Mouse (Mus musculus) thymus, postnatal 25 days (tissue): ENCODE data around the gene Ndrg3.
A peak's percentile ranks its signal among the peaks of the same experiment; 100 is the strongest.

Source experiments
- DNase-seq: peaks from one replicate; pipeline ENCODE4 v3.0.0; 2022

The Ndrg3 gene

DNA sequence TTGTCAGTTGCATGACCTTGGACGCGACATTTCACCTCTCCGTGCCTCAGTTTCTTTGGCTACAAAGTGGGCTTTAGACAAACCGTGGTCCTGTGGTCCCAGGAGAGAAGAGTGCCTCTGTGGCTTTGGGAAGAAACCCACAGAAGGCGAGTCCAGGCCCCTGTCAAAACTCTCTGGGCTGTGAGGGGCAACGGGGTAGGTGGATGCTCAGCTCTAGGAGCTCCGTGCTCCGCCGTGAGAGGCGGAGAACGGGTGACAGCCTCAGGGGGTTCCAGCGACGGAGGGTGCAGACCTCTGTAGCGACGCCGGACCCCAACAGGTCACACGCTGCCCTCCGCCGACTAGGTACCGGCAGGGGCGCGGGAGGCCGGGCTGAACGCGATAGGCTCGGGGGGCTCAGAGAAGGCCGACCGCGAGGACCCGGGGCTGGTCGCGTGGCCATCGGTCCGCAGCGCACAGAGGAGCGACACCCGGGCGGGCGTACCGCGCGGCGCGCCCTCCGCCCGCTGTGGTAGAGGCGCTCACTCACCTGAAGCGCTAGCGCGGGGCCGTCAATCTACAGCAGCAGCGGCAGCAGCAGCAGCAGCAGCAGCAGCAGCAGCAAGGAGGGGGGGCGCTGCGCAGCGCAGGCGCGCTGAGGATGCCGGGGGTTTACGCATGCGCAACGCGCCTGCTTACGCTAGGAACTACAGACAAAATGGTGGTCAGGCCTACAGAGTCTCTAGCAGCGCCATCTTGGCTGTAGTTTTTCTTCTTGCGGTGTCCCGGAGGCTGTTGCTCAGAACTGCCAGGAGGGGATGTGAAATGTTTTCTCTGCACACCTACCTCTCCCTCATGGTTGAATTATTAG, at the start of gene Ndrg3:
Ndrg3 (minus strand) TSS at position 587 of the 850 bp plus-strand sequence.
- DNase-seq: peak; percentile 97

DNA sequence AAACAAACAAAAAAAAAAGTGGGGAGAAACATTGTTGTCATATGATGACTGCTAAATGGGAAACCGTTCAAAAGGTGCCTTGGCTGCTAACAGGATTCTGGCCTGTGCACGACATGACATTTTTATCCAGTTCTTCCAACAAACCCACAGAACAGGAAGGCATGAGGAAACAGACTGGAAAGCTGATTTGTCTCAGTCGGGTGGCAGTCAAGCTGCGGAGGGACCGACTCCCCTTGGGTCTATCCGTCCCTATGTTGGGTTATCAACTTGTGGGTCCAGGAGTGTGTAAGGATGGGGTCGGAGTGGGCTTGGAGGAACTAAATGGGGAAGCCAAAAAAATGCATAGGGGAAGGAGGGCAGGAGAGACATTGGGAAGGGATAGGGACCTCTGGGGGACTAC, 49.6 kb upstream of the Ndrg3 start:
- no peak for DNase-seq

DNA sequence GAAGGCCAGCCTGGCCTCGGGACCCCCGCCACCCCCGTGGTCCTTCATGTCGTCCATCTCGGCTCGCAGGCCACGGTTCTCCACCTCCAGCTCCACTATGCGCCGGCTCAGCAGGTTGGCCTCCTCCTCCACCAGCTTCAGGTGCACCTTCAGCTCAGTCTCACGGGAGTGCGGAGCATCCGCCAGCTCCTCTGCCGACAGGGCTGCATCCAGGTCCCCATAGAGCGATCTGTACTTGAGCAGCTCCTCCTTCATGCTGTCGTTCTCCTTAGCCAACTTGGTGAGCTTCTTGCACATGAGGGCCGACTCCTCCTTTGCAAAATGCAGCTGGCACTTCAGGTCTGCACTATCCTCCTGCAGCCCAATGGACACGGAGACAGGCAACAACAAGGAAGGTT, 48.8 kb upstream of the Ndrg3 start:
- no peak for DNase-seq

DNA sequence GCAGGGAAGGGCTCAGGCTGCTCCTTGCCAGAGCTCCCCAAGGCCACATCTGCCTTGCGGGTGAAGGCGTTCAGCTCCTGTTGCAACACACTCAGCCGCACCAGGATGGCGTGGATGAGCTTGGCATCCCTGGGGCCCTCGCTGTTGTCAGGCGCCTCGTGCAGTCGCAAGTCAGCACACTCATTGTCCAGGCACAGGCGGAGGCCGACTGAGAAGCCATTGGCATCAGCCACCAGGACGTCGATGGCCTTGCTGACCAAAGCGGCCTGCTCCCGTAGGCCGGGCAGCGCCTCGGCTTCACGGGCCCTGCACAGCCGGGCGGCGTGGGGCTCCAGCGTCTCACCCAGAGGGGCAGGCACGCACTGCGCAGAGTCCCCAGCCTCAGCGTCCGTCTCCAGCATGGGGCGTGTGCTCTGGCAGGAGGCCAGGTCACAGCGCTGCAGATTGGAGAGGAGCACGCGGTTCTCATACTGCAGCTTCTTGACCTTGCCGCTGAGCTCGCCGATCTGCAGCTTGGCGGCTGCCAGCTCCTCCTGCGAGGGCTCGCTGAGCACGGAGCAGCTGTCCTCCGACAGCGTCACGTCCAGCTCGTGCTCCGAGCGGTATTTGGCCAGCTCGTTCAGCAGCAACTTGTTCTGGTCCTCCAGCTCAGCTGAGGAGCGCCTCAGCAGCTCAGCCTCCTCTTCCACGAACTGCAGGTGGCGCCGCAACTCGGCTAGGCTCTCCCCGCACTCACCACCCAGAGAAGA, 48.2 kb upstream of the Ndrg3 start:
- DNase-seq: no peak

DNA sequence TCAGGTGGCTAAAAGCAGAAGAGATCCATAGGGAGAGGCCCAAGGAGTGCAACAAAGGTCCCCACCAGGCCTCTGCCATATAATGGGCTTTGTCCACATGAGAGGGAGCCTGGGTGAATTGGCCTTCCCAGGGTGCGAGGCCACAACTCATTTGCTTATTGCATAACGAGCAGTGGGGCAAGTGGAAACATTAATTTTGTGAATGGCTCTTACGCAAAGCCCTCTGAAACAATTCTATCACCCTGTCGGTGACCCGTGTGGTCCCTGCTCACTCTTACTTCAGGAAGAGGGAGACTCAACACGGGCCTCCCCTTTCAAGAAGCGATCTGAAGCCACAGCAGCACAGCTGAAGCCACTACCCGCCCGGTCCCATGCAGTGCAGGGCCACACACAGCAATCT, 45.4 kb upstream of the Ndrg3 start:
- no peak for DNase-seq

DNA sequence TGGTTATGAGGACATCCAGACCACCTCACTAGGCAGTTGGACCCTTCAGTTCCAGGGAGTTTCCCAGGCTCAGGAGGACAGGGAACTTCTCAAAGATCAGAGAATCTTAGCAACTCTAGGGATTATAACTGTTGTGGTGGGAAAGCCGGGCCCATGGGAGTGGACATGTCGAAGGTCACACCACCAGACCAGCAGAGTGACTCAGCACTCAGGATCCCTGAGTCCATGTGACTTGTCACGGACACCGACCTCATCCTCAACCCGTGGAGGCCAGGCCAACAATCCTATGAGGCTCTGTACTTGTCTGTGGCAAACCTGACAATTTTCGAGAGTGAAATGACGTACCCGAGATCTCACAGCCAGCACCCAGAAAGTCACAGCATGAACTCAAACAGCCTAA, 44.5 kb upstream of the Ndrg3 start:
- no peak for DNase-seq

DNA sequence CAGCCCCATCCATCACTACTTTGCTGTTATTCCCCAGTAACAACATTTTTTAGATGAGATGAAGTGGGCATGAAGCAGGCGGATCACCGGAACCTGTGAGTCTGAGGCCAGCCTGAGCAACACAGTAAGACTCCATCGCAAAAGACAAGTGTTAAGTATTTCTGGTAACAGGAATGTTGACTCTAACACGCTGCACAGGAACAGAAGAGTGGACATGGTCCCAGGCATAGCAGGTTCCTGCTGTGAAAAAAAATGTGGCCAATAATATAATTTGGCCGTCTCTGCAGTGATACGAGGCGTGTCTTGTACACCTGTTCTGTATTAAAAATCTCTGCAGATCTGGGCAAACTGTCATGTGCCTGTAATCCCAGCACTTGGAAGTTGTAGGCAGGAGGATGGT, 43.5 kb upstream of the Ndrg3 start:
- no peak for DNase-seq

DNA sequence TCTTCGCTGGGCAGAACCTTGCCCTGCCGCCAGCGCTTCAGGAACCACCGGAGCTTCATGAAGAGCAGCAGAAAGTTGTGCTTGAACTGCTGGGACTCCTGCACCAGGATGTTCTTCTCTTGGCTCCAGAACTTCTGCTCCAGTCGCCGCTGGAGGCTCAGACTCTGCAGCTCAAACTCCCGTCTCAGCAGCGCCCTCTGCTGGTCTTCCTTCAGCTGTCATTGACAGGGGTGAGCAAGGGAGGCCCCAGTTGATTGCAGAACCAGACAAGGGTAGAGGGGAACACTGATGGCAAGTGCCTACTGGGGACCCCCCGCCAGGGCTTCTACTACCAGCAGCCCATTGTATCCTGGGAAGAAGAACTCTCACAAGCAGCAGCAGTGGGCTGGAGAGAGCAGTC, 38.9 kb upstream of the Ndrg3 start:
- peak; percentile 79 for DNase-seq

DNA sequence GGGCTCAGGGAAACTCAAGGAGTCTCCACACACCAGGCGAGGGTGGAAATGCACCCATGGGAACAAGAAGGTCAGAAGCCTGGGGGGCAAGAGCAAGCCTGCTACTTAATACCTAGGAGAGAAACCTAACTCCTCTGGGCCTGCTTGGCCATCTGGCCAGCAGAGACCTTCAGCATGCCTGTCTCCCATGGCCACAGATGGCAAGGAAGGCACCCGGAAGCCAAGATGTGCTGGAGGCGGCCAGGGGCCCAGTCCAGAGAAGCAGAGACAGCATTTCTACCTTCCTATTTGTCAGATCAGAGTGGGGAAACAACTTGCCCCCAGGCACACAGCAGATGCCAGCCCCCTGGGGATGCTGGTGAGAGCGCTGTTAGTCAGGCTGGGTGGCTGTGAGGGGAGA, 36.4 kb upstream of the Ndrg3 start:
- DNase-seq: no peak

DNA sequence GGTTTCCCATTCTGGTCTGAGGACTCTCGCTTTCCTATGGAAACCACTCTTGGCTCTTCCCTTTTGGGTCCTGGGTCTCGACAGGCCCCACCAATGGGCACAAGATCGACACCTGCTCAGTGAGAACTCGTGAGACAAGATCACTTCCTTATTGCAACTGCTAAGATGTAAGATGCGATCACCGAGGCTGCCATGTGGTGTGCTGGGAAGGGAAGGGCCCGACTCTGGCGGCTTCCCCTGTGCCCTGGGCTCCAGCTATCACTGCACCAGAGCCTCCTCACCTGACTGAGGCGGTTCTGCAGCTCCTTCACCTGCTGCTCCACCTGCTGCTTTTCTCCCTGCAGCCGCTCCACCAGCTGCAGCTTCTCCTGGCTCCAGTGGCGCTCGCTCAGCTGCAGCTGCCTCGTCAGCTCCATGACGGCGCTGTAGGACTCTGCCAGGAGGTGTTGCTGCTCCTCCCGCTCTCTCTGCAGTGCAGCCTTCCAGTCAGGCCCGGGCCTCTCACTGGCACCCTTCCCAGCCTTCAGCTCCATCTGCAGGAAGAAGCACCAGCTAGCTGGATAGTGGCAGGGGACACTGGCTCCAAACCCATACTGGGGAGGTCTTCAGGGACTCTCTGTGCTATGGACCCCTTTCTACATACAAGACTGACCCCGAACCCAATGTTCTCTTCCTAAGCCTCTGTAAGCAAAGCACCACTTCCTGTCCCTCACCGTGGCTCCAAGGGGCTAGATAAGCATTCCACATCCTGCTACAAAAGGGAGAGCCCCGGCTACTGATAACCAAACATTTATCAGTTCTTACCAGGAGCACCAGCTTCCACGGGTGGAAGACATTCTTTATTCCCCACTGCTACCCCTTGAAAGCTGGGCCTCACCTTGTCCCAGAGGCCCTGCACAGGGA, 35.5 kb upstream of the Ndrg3 start:
- DNase-seq: no peak

DNA sequence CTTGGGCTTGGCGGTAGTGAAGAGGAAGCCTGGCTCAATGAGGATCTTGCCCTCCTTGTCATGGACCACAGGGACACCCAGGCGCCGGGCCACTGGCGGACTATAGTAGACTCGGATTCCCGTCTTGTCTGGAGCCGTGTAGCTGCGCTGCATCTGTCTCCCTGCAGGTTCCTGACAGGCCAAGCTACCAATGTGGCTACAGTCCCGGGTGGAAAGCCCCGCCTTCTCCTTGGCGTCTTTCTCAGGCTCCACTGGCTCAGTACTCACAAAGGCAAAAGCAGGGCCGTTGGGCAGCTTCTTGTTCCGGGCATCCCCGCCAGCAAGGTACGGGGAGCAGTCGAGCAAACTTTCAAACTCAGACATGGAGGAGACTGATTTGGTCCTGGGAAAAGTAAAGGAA, 29.3 kb upstream of the Ndrg3 start:
- no peak for DNase-seq

DNA sequence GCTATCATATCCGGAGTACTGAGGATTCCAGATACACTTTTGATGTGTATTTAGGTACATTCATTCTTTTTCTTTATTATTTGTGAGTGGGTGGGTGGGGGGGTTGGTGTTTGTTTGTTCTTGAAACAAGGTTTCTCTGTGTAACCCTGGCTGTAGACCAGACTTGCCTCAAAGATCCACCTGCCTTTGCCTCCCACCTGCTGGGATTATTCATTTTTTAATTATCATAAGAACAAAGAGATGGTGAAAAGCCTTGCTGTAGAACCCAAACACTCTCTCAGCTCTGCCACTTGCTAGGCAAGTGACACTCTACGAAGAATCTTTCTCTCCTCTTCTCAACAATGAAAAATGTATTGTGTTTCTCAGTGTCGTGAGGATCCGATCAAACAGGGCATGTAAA, 27.4 kb upstream of the Ndrg3 start:
- DNase-seq: no peak

DNA sequence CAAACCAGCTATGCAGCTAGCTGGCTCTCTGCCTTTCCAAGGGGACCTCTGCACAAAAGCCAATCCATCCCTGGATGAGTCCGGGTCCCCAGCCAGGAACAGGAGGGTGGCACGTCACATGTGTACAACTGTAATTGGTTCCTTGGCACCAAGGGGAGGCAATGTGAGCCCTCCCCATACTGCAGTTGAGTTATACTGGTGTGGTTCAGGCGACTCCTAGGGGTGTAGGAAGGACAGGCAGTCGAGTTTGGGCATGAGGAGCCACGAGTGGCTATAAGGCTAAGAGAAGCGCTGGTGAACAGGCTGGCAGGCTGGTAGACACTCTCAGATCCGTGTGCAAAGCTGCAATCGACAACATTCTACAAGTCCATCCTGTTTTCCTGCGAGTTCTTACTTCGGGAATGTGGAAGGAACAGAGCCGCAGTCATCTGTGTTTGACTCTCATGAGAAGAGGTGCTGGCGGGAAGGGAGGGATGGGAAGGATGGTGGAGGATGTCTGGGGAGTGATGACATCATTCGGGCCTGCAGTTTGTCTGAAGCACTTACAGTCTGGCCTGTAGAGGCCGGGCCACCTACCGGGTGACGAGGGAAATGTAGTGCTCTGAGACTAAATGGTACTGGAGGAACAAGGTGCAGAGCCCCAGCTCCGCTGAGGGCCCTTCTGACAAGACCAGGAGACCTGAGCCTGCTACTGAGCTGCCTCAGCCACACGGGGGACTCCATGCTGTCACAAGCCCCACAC, 24.8 kb upstream of the Ndrg3 start:
- no peak for DNase-seq

DNA sequence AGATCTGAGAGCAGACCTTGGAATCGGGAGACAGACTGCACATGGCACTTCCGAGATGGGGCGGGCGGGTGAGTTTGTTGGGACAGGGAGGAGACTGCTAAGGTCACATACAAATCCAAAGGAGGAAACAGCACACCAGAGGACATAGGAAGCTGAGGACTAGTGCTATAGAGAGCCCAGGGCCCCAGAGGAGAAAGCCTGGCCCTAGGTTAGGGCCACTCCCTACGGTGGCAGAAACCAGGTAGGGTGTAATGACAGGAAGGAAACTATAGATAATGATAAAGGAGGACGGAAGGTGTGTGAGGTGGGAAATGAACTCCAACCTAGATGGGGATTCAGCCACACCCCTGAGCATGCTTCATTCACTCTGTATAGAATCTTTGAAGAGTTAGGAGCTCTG, 20.5 kb upstream of the Ndrg3 start:
- no peak for DNase-seq

DNA sequence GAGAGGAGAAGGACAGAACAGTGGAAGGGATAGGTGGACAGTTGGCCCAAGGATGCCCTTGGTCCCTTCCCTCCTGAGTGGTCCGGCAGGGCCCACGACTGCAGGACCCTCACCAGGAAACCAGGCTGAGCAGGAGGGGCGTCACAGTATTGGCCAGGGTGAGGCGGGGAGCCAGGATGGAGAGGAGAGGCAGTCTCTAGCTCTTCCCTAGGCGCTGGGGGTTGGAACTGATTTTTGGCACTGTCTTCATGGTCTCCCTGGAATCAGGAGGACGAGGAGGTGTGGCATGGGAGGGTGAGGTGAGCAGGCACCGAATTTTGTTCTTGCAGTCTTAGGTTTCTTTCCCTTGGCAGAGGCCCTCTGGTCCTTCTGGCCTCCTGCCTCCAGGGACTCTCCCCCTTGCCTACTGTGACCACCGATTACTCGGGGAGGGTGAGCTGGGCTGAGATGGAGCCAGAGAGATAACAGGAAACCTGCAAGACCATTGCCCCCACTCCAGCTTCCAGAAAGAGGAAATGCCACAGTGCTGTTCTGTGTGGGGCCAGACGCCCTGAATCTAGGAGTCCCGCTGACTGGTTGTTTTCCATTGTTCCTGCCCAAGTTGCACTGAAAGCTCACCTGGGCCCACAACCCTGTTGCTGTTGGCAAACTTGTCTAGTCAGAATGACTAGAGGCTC, 18.9 kb upstream of the Ndrg3 start:
- no peak for DNase-seq

DNA sequence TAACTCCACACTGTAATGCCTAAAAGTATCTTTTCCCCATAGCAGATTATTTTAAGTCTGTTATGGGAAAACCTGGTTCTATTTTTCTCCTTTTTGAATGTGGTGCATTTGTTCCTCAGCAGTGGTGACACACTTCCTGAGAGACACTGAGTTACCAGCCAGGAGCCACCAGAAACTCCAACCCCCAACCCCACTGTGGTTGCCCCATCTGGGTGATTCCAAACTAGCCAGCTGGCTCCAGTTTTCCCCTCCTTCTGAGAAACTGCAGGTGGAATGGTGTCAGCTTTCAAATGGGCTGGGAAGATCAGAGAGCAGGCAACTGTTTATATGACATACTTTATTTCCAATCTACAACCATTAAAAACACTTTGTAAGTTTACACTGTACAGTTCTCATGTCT, 18.3 kb upstream of the Ndrg3 start:
- no peak for DNase-seq

DNA sequence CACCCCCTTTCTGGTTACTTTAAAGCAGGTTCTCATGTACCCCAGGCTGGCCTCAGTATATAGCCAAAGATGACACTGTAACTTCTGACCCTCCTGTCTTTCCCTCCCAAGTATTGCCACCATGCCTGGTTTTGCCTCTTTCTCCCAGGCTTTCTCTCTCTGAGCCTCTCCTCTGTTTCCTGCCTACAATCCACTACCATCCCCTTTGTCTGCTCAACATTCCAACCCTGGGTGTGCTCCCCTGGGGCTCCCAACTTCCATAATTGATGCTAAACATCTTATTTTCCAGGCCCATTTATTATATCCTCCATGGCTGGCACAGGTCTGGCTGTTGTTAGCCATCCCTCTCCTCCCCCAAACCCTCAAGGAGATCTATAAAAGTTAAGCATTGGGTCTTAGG, 16.7 kb upstream of the Ndrg3 start:
- no peak for DNase-seq

DNA sequence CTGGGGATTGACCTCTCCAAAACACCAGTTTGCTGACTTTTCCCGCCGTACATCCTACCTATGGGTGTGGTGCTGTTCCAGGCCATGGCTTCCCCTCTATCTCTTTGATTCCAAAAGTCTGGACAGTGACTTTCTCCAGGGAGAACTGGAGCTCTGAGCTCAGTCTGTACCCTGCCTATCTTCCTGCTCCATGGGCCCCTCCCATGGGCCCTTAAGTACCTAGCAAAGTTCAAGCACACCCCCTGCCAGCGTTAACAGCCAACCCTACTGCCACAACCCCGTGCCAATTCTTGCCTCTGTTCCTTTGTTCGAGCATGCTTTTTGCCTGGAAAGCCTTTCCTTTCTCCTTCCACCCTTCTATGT, 15.4 kb upstream of the Ndrg3 start:
- DNase-seq: no peak

DNA sequence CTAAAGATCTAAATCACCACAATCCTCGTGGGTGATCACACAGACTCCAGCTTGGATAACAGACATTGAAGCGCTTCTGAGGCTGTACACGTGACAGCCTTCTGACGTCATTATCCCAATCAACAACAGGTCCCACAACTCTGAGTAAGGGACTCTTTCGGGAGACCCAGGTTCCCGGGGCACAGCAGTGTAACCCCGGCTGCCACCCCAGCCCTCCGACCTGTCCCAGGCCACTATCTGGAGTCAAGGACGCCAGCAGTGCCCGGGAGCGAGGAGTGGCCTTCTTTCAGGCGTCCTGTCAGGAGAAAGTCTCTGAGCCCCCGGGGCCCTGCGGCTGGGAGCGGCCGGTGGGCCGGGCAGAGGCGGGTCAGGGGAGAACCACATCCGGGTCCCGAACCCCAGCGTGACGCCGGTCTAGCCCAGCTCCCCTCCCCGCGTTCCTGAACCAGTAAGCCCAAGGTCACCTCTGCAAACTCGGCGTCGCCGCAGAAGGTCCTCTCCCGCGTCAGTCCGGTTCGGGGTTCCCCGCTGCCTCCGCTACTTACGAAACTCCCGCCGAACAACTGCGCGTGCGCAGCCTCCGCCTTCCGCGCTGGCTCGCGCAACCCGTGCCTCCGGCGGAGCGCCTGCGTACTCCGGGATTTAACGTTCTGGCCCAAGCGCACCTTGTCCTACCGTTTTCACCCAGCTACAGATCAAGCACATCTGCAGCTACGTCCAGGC, 14.8 kb upstream of the Ndrg3 start, which contains the start of gene Dsn1:
Dsn1 (minus strand) TSS at position 644 of the 723 bp plus-strand sequence.
- DNase-seq: peak; percentile 88

DNA sequence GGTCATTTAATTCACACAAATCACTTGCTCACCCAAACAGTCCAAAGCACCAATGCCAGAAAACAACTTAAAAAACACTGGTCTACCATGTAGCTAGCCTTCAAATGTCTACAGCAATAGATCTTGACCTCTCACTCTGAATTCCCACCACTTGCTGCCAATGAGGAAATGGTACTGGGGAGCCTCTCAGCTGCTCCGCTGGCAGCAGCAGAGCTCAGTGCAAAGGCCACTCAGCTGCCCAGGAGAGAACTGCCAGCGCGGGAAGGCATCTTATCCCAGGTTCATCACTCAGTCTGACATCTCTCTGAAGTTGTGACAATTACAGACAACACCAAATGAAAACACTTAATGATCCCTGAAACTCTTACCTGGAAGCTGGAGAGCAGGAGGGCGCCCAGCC, 10.5 kb upstream of the Ndrg3 start:
- DNase-seq: no peak

DNA sequence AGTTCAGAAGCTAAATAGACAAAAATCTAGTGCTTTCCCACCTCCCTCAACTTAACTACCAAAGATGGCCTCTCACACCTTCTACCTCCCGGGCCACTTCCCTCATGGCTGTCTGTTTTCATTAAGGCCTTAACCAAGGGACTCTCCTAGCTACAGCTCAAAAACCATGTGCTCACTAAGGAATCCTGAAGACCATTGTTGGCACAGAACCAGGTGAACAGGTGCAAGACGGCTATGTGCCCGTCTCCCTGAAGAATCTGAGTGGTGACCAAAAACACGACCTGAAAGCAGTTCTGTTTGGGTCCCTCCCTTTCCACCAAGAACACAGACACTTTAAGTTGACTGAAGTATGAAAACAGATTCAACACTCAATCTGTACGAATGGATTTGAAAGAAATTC, 6.4 kb upstream of the Ndrg3 start:
- DNase-seq: no peak
